Mouse (Mus musculus) limb, embryonic 10.5 days (tissue): ENCODE measurements at regions not wholly inside any gene's neighbourhood (a gene's known extent, or its start where the extent isn't known, plus 50 kb on each side); places are given as distances from the start of the nearest gene placed in this dataset.

Experiments used
- DNase-seq: peaks from one replicate; pipeline ENCODE4 v3.0.0-alpha.2; 2017; ENCODE audit warnings: low spot score
- H3K27ac ChIP-seq: fragments of 300-500 bp; sonication (generic); 2 replicates; pipeline ENCODE4 v1.5.1; 2016; ENCODE audit warnings: mild to moderate bottlenecking
- H3K27me3 ChIP-seq: fragments of 300-500 bp; sonication (generic); 2 replicates; pipeline ENCODE4 v1.6.1; 2016; ENCODE audit warnings: low read depth, mild to moderate bottlenecking; ENCODE audit not compliant: poor library complexity, severe bottlenecking
- H3K36me3 ChIP-seq: fragments of 300-500 bp; sonication (generic); 2 replicates; pipeline ENCODE4 v1.6.1; 2016; ENCODE audit warnings: mild to moderate bottlenecking, moderate library complexity
- H3K4me1 ChIP-seq: fragments of 300-500 bp; sonication (generic); 2 replicates; pipeline ENCODE4 v1.6.1; 2016
- H3K4me3 ChIP-seq: fragments of 300-500 bp; sonication (generic); 2 replicates; pipeline ENCODE4 v1.5.1; 2016; ENCODE audit warnings: mild to moderate bottlenecking, moderate library complexity
- H3K9me3 ChIP-seq: fragments of 300-500 bp; sonication (generic); replicated peaks from 2 replicates; pipeline ENCODE4 v1.6.1; 2016; ENCODE audit warnings: mild to moderate bottlenecking
- WGBS: fragments of 180-500 bp; shearing (Covaris S2); methylation state at CpG from one replicate; pipeline ENCODE4 v1.1.7; 2016; 5-methylcytosine and 5-hydroxymethylcytosine counted together

DNA sequence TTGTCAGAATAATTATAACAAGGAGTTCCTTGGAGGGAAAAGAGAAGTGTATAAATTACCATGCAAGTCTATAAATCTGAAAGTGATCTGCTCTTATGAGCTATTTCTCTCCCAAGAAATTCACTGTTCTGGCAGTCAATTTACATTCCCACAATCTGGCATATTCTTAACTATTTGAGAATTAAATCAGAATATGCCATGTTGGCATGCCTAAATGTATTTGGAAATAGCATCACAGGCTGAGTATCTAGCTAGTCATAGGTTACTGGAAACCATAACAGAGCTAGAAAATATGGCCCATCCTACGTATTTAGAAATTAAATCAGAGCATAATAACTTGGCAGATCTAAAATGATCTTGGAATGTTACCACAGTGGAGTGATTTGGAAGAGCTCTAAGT, 303.9 kb downstream of the Slitrk1 start:
- no peak for DNase-seq
- WGBS = 84% methylated on average over 1 of the region's 1 CpGs
- Histone ChIP-seq H3K36me3 (no peaks in the 10 kb centered on the region), H3K9me3 (no peaks in the 10 kb centered on the region), H3K27me3 (no peaks in the 10 kb centered on the region), H3K4me3 (no peak overlapping the region), H3K27ac (no peak overlapping the region), H3K4me1 (no peaks in the 10 kb centered on the region)
